Mouse (Mus musculus) urinary bladder, adult 2 months (tissue): Measurements from ENCODE around the gene Gm8660. TPM values are rescaled to one million over a fixed set of nuclear protein-coding genes. Genes with fewer than 3 reads are reported as not detected.
"Not testable (repeated sequence)": the region's sequence is repeated elsewhere in the genome, so short reads cannot be mapped to it uniquely, and the experiment has no call there.

Experiments used
- DNase-seq: peaks from one replicate; pipeline ENCODE4 v3.0.0; 2022; ENCODE audit warnings: low spot score
- polyA plus RNA-seq: library from polyadenylated mRNA; depleted of rRNA; stranded (reverse); fragments of >200 nt; gene quantifications from 2 replicates; pipeline ENCODE4 v1.2.3, GENCODE M21; 2012; rRNA removed

Gm8660 gene
- not detected in 2 replicates for polyA plus RNA-seq

DNA sequence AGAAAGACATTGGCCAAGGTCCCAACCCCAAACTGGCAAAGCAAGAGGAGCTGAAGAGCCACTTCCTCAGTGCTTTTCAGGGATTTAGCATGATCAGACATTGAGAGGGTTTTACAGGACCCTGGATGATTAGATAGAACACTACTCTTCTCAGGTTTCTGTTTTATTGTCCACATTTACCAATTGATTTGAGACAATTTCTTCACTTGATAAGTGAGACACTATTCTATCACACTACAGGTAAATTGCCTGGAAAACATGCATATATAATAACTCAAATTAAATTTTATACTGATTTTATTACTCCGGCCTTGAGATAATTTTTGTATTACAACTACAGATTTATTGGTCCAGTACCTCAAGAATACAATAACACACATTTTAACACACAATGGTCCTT lies at the start of gene Gm8660:
Gm8660 (minus strand) TSS at position 101 of the 400 bp plus-strand sequence.
- DNase-seq: not testable (repeated sequence)

GRCm38 (mm10) chr7:22413283-22413682 lies 42.4 kb upstream of the Gm8660 start, which contains the start of gene Vmn1r148:
Gene Vmn1r148 (plus strand): TSS chr7:22413583.
- not testable (repeated sequence) for DNase-seq

- DNase-seq: not testable (repeated sequence)
Measured at GRCm38 (mm10) chr7:22329617-22330016, 41.2 kb downstream of the Gm8660 start, which contains the start of gene Gm4187. Gene Gm4187 (minus strand): TSS chr7:22329717.

Other genes with a start within 250 kb of the Gm8660 start
- not detected in 2 replicates for gene Gm10666, start 236.3 kb downstream of the Gm8660 start, polyA plus RNA-seq
- gene Vmn1r142, start 207.0 kb downstream of the Gm8660 start, polyA plus RNA-seq: not detected in 2 replicates
- gene Vmn1r143, start 181.7 kb downstream of the Gm8660 start, polyA plus RNA-seq: not detected in 2 replicates
- gene Gm8653, start 169.8 kb downstream of the Gm8660 start, polyA plus RNA-seq: not detected in 2 replicates
- gene Gm8453, start 141.6 kb downstream of the Gm8660 start, polyA plus RNA-seq: not detected in 2 replicates
- gene Gm4187, start 41.3 kb downstream of the Gm8660 start, polyA plus RNA-seq: not detected in 2 replicates
- gene Vmn1r148, start 42.5 kb upstream of the Gm8660 start, polyA plus RNA-seq: not detected in 2 replicates
- not detected in 2 replicates for gene Vmn1r149, start 67.2 kb upstream of the Gm8660 start, polyA plus RNA-seq
- gene Gm10665, start 93.0 kb upstream of the Gm8660 start, polyA plus RNA-seq: not detected in 2 replicates
- gene Vmn1r151, start 128.6 kb upstream of the Gm8660 start, polyA plus RNA-seq: not detected in 2 replicates
- not detected in 2 replicates for gene Vmn1r152, start 151.9 kb upstream of the Gm8660 start, polyA plus RNA-seq
- not detected in 2 replicates for gene Gm8677, start 163.8 kb upstream of the Gm8660 start, polyA plus RNA-seq
- not detected in 2 replicates for gene Gm4201, start 194.3 kb upstream of the Gm8660 start, polyA plus RNA-seq
- gene Gm4565, start 217.1 kb upstream of the Gm8660 start, polyA plus RNA-seq: not detected in 2 replicates